Mouse (Mus musculus): ENCODE measurements at regions not wholly inside any gene's neighbourhood (a gene's known extent, or its start where the extent isn't known, plus 50 kb on each side); places are given as distances from the start of the nearest gene placed in this dataset.

- peak; percentile 38 to 55 for DNase-seq
These were observed 54.3 kb upstream of the Spry2 start for GRCm38 (mm10) chr14:105950924-105951323.

GRCm38 (mm10) chr14:105955082-105955481 lies 58.5 kb upstream of the Spry2 start:
- peak in 1 of 2 experiments; percentile 0 for DNase-seq

DNA sequence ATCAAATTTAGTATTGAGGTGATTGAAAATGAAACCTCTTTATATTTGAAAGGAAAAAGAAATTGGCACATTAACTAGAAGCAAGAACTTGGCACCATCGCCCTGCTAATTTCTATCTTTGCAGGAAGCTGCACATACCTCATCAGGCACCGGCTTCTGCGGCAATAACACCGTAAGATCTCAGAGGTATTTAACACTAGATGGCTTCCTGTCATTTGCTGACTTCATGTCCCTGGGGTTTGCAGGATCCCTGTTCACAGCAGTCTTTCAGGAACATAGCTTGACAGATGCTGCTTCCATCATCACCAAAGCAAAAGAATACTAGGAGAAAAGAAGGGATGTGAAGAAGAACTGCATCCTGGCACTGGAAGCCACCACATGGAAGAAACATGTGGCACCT lies 60.2 kb upstream of the Spry2 start:
- peak in 1 of 2 experiments; percentile 4 for DNase-seq

DNA sequence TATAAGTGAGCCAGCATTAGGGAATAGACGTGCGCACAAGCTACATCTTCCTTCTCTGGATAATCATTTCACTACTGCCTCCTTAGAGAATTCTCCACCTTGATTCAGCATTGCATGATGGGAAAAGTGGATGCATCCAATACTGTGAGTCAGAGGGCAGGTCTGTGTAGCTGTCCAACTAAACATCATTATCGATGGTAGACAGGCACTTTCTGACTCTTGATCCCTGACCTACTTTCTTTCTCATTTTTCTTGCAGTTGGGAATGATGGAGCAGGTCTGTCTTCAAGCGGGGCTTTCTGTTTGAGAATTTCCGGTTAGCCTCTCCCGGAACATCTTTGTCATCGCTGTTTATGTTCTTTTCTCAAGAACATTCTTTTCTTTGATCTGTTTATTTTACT lies 61.4 kb upstream of the Spry2 start:
- peak; percentile 51 to 58 for DNase-seq

GRCm38 (mm10) chr14:105979544-105980323 lies 83.1 kb upstream of the Spry2 start:
- peak; percentile 65 to 70 for DNase-seq

DNA sequence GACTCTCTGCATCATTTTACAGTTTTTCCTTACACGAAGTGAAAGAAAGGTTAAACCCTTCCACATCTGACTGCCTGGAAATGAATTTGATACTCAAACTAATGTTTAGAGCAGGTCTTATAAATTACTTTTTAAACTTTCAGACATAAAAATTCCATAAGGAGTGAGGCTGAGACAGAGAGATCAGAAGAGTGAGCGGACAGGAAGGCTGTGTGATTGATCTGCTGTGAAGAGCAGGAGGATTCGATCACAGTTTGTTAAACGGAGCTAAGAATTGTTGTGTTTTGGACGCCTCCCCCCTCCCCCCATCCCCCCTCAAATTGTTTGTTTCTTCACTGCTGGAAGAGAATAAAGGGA lies 83.7 kb upstream of the Spry2 start:
- no peak for DNase-seq

- peak; percentile 50 to 62 for DNase-seq
These were observed 90.8 kb upstream of the Spry2 start for GRCm38 (mm10) chr14:105987341-105987882.

DNA sequence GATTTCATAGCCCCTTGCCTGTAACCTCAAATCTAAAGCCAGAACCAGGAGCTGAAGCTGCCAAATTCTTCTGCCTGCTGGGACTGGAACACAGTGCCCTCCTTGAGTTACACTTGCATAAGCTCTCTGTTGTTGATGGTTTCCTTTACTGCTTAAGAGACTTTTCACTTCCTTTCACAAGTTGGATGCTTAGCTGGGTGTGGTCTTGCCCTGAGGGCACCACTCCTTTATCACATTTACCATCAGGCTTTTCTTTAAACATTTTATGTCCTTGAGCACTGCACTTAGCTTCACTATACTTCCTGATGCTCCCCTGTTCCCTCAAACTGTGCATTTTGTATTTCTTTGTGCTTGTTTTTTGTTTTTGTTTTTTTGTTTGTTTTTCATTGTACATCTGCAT lies 92.1 kb upstream of the Spry2 start:
- no peak for DNase-seq

DNA sequence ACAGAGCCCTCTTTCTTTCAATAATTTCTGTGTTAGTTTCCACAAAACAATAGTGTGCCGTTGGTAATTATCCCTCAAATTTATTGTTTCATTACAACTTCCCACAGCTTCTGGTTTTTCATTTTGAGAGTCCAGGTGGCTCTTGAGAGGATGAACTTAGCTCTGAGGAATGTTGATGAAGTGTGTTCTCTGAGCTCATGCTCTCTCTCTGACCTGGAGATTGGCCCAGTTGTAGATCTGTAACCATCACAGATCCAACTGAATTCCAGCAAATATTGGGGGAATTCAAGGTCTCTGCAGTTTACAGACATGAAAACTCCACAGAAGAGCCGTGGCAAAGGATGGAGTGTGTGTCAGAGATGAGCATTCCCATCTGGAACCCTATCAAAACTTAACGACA lies 96.5 kb upstream of the Spry2 start:
- peak in 1 of 2 experiments; percentile 17 for DNase-seq

GRCm38 (mm10) chr14:105999801-106000200 lies 103.2 kb upstream of the Spry2 start:
- no peak for DNase-seq

- no peak for DNase-seq
These were observed 98.2 kb upstream of the Trim52 start for GRCm38 (mm10) chr14:106007769-106008168.

DNA sequence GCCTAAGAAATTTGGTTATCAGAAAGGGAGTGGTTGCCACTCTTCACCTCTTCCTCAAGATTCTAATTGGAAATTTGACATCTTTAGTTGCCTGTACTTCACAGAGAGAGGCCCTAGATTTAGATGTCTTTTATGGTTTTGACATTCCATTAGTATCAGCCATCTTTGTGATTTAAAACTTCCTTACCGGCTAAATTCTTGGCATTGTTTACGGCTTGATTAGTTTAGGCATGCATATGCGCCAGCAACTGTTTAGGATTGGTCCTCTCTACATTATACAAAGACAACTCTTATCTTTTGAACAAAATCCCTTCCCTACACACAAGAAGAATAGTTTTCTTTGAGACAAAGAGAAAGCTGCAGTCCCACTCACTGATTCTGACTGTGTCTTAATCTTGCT lies 97.0 kb upstream of the Trim52 start:
- no peak for DNase-seq

DNA sequence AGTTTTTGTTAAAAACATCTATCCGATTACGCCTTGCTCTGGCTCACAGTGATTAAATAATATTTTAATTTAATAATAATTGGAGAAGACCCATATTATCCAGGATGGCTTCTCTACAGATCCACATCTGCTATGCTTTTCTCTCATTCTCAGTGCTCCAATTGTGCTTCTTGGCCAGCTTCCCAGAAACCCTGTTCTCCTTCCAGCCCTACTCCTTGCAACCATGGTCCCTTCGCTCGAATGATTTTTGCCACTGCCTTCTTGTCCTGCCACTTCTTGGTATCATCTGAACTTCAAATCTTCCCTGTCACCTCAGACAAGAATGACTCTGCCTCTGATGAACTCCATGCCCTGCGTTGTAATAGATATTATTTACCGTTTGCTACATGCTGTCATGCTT lies 95.0 kb upstream of the Trim52 start:
- peak; percentile 35 to 36 for DNase-seq

- peak; percentile 54 to 79 for DNase-seq
These were observed 94.0 kb upstream of the Trim52 start for GRCm38 (mm10) chr14:106011991-106012427.

DNA sequence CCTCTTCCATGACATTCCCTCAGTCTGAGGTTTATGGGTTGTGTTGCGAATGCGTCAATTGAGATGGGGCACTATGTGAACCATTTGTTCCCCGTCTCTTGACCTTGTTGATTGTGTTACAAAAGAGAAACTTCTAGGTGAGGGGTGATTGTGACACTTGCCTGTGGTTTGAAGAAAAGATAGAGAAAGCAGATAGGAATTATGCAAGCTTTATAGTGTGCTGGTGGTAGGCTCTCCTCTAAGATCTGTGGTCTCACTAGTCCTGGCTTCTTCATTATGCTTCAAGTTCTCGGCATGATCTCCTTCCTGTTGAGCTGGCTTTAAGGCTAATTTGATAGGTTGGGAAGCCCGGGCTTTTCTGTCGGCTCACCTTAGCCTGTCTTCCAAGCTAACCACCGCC lies 83.2 kb upstream of the Trim52 start:
- DNase-seq: no peak

DNA sequence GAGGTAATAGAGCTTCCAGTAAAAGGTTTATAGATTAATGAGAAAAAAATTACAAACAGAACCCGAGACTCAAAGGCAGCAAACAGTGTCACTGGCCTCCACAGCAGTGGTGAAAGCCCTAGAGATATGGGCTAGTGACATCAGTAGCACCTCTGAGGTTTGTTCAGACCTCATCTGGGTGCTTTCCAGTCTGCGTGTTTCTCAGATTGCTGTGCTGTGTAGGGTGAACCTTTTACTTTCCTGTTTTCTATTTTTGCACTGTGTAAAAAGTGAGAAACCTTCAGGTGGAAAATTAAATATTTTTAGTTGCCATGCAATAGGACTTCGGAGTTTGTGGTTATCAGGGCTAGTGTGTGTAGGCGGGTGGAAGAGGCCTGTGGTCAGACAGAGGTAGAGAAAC lies 79.2 kb upstream of the Trim52 start:
- DNase-seq: no peak

- DNase-seq: no peak
These were observed 78.3 kb upstream of the Trim52 start for GRCm38 (mm10) chr14:106027686-106028085.

- DNase-seq: no peak
These were observed 74.9 kb upstream of the Trim52 start for GRCm38 (mm10) chr14:106031094-106031493.

DNA sequence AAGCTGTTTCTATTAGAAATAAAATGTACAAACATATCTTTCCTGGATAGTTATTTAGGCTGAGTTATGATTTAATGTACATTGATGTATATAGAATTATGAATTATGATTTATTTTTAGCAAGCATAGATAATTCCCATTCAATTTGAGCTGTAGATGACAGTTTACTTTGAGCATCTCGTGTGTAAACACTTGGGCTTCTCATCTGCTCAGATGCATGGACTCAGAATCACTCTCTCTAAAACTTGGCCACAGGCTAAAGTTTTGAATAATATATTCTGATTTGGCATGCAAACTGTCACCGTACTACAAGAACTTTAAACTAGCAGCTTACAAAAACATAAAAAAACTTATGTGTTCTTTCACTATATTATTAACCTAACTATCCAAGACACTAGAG lies 72.2 kb upstream of the Trim52 start:
- no peak for DNase-seq

DNA sequence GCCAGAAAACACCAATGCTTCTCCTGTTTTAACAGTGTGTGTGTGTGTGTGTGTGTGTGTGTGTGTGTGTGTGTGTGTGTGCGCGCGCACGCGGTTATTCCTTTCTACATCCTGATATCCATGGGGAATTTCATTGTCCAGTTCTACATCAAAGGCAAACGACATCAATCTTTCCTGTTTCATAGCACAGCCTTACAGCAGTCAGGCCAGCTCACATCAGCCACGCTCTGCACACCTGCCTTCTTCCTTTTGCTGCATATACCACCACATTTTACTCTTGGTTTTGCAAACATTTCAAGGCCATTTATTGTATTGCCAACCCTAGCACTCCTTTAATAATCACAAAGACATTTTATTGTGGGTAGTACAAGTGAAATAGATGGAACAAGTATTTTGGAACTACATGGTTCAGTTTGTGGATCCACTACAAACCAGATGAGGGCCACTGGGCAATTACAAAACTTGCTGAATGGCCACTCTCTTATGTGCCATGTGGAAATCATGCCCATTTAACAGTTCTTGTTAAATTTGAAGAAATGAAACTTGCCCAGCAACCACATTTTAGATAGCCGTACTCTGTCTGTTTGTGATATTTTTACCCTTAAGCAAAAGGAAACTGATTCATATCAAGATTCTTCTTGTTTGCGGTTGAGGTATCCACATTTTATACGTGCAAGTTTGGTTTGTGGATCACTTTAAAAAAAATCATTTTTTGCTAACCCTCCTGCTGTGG lies 70.9 kb upstream of the Trim52 start:
- no peak for DNase-seq

DNA sequence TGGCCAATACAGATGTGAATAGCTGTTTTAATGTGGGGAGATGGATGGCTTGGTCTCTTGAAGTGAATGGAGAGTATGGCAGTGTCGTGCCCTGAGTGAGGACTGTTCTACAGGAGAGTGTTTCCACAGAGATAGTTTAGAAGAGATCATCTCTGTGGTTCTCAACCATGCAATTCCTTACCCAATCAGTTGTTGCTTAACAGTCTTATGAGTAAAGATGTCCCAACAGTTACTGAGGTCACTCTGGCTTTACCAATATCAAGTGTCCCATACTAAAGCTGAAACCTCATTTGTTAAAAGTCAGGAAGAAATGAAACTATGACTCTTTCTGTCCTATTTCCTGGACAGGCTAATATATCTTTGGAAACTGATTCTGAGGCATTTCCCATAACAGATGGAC lies 61.7 kb upstream of the Trim52 start:
- no peak for DNase-seq

GRCm38 (mm10) chr14:106050231-106050630 lies 55.8 kb upstream of the Trim52 start:
- DNase-seq: no peak

Data from heart, adult 18-20 months (tissue).